Mouse (Mus musculus) kidney, postnatal 0 days (tissue): ENCODE data around the gene Osbpl8. TPM values are rescaled to one million over a fixed set of nuclear protein-coding genes. Genes with fewer than 3 reads are reported as not detected.

ENCODE experiments used
- ATAC-seq: fragments of 200-750 bp; cut with Nextera tagmentation; replicated peaks from 2 replicates; pipeline ENCODE4 v1.8.0; 2017; ENCODE audit warnings: low read depth, moderate number of reproducible peaks, moderate TSS enrichment, moderate library complexity; ENCODE audit not compliant: low FRiP score
- DNase-seq: peaks from one replicate; pipeline ENCODE4 v3.0.0-alpha.2; 2016; ENCODE audit warnings: low spot score
- H3K27ac ChIP-seq: fragments of 300-500 bp; sonication (generic); 2 replicates; pipeline ENCODE4 v1.5.1; 2014; ENCODE audit warnings: mild to moderate bottlenecking
- H3K27me3 ChIP-seq: fragments of 300-500 bp; sonication (generic); 2 replicates; pipeline ENCODE4 v1.6.1; 2014; ENCODE audit warnings: low read length, mixed read lengths; ENCODE audit not compliant: insufficient read depth
- H3K36me3 ChIP-seq: fragments of 300-500 bp; sonication (generic); 2 replicates; pipeline ENCODE4 v1.6.1; 2014; ENCODE audit warnings: low read length, mixed read lengths; ENCODE audit not compliant: insufficient read depth
- H3K4me1 ChIP-seq: fragments of 300-500 bp; sonication (generic); replicated peaks from 2 replicates; pipeline ENCODE4 v1.6.1; 2014; ENCODE audit warnings: antibody characterized with exemption, low read length, mixed read lengths; ENCODE audit not compliant: insufficient read depth
- H3K4me2 ChIP-seq: fragments of 300-500 bp; sonication (generic); 2 replicates; pipeline ENCODE4 v1.6.1; 2014; ENCODE audit warnings: mild to moderate bottlenecking, low read length, moderate library complexity, mixed read lengths
- H3K4me3 ChIP-seq: fragments of 300-500 bp; sonication (generic); replicated peaks from 2 replicates; pipeline ENCODE4 v1.5.1; 2014; ENCODE audit warnings: low read depth, low read length
- H3K9ac ChIP-seq: fragments of 300-500 bp; sonication (generic); 2 replicates; pipeline ENCODE4 v1.6.1; 2014; ENCODE audit warnings: low read depth, low read length
- H3K9me3 ChIP-seq: fragments of 300-500 bp; sonication (generic); replicated peaks from 2 replicates; pipeline ENCODE4 v1.6.1; 2016; ENCODE audit warnings: low read length, inconsistent platforms, mixed read lengths
- CTCF ChIP-seq: IDR thresholded peaks from 2 replicates; pipeline ENCODE4 v1.5.1; 2016; ENCODE audit warnings: antibody characterized with exemption, low read depth, mild to moderate bottlenecking, moderate library complexity
- WGBS: fragments of 180-500 bp; shearing (Covaris S2); extraction: QIAGEN DNeasy Blood & Tissue Kit; methylation state at CpG from one replicate; pipeline ENCODE4 v1.1.7; 2014; 5-methylcytosine and 5-hydroxymethylcytosine counted together
- polyA plus RNA-seq: library from polyadenylated mRNA; unstranded; fragments of >200 nt; fragmentation: Nextera tagmentation; extraction: Ambion mirVana; gene quantifications from 2 replicates; pipeline ENCODE4 v1.2.1, GENCODE M21; 2015

Osbpl8 gene
- polyA plus RNA-seq: 11.0 and 11.8 TPM in 2 replicates

GRCm38 (mm10) chr10:111164304-111165218 lies at the start of gene Osbpl8:
Gene Osbpl8 (plus strand): TSS chr10:111164752.
- Histone ChIP-seq H3K9me3 (no peaks in the 10 kb centered on the region), H3K27ac (peak within 1 kb of the TSS; percentile 90), H3K27me3 (no peaks in the 10 kb centered on the region), H3K4me3 (peak within 1 kb of the TSS; percentile 89), H3K9ac (peak within 1 kb of the TSS; percentile 92), H3K36me3 (no peaks in the 10 kb centered on the region), H3K4me2 (peak within 1 kb of the TSS; percentile 81), H3K4me1 (no peaks in the 10 kb centered on the region)
- TF ChIP-seq CTCF: no peak; the same call in 1 of the 2 replicates
- DNase-seq (peak; percentile 97), ATAC-seq (peak; percentile 97)
- under 1% methylated on average over 76 of the region's 84 CpGs for WGBS

GRCm38 (mm10) chr10:111117198-111117845 lies 47.2 kb upstream of the Osbpl8 start:
- H3K27ac ChIP-seq: no peak overlapping the region
- 49% methylated on average over 7 of the region's 7 CpGs for WGBS

GRCm38 (mm10) chr10:111118292-111118691 lies 46.3 kb upstream of the Osbpl8 start:
- H3K4me1 ChIP-seq: no peaks in the 10 kb centered on the region
- DNase-seq: no peak
- H3K4me2 ChIP-seq: no peak overlapping the region
- 69% methylated on average over 9 of the region's 9 CpGs for WGBS
- ATAC-seq: no peak
- no peaks in the 10 kb centered on the region for H3K27me3 ChIP-seq
- no peak overlapping the region for H3K9ac ChIP-seq
- H3K9me3 ChIP-seq: no peaks in the 10 kb centered on the region
- H3K4me3 ChIP-seq: no peak overlapping the region
- H3K27ac ChIP-seq: no peak overlapping the region
- no peaks in the 10 kb centered on the region for H3K36me3 ChIP-seq
- no peak for TF ChIP-seq CTCF

More at GRCm38 (mm10) chr10:111117198-111117845, 47.2 kb upstream of the Osbpl8 start:
- Histone ChIP-seq H3K36me3 (no peaks in the 10 kb centered on the region), H3K4me3 (no peak overlapping the region), H3K9me3 (no peaks in the 10 kb centered on the region), H3K4me1 (no peaks in the 10 kb centered on the region), H3K4me2 (no peak overlapping the region), H3K27me3 (no peaks in the 10 kb centered on the region), H3K9ac (no peak overlapping the region)
- TF ChIP-seq CTCF: no peak
- no peak for DNase-seq
- ATAC-seq: peak; percentile 46; the same call in 1 of the 2 replicates

DNA sequence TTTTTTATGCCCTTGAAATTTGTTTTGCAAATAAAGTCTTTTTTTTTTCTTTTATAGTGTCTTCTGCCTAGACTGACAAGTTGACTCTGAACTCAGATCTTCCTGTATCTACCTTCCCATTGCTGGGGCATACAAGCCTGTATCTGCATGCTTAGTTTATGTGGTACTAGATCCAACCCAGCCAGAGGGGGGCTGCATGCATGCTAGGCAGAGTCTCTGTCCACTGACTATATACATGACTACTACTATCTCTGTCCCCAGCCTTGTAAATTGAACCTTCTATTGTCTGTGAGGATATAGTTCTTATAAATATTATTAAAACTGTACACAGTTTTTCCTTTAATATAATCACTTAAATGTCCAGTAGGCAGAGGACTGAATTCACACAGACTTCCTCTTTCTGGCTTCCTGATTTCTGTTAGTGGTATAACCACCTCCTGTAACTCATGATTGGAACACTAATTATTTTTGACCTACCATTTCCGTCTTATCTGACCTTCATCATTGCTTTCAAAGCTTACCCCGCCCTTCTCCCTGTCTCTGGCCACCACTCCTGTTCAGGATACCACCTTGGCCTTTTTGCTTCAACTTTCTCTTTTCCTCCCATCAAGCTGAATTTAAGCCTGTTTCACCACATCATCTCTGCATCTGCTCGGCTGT lies 45.4 kb upstream of the Osbpl8 start:
- DNase-seq (no peak), ATAC-seq (no peak)
- H3K4me3 ChIP-seq: no peak overlapping the region
- H3K4me1 ChIP-seq: no peaks in the 10 kb centered on the region
- no peak overlapping the region for H3K9ac ChIP-seq
- 68% methylated on average over 3 of the region's 3 CpGs for WGBS
- H3K4me2 ChIP-seq: no peak overlapping the region
- no peaks in the 10 kb centered on the region for H3K9me3 ChIP-seq
- no peak overlapping the region for H3K27ac ChIP-seq
- H3K36me3 ChIP-seq: no peaks in the 10 kb centered on the region
- TF ChIP-seq CTCF: no peak
- no peaks in the 10 kb centered on the region for H3K27me3 ChIP-seq

GRCm38 (mm10) chr10:111119756-111120155 lies 44.8 kb upstream of the Osbpl8 start:
- H3K4me3 ChIP-seq: no peak overlapping the region
- H3K4me2 ChIP-seq: no peak overlapping the region
- no peaks in the 10 kb centered on the region for H3K4me1 ChIP-seq
- no peak for TF ChIP-seq CTCF
- no peak overlapping the region for H3K27ac ChIP-seq
- H3K9ac ChIP-seq: no peak overlapping the region
- H3K9me3 ChIP-seq: no peaks in the 10 kb centered on the region
- ATAC-seq: no peak
- DNase-seq: no peak
- H3K36me3 ChIP-seq: no peaks in the 10 kb centered on the region
- no peaks in the 10 kb centered on the region for H3K27me3 ChIP-seq

GRCm38 (mm10) chr10:111122864-111123398 lies 41.6 kb upstream of the Osbpl8 start:
- Histone ChIP-seq H3K9ac (no peak overlapping the region), H3K4me2 (no peak overlapping the region), H3K27me3 (no peaks in the 10 kb centered on the region), H3K9me3 (no peaks in the 10 kb centered on the region), H3K36me3 (no peaks in the 10 kb centered on the region), H3K4me3 (no peak overlapping the region), H3K4me1 (no peaks in the 10 kb centered on the region), H3K27ac (no peak overlapping the region)
- no peak for DNase-seq
- 71% methylated on average over 10 of the region's 10 CpGs for WGBS
- no peak for ATAC-seq
- TF ChIP-seq CTCF: no peak
